Mouse (Mus musculus) frontal cortex, adult (tissue): Measurements from ENCODE around the gene Cish.

Experiments used
- ATAC-seq: cut with Nextera tagmentation; 2 replicates; pipeline ENCODE4 v1.9.2; 2017; ENCODE audit warnings: mild to moderate bottlenecking, moderate library complexity, mixed read lengths; ENCODE audit not compliant: low TSS enrichment

The Cish gene

DNA sequence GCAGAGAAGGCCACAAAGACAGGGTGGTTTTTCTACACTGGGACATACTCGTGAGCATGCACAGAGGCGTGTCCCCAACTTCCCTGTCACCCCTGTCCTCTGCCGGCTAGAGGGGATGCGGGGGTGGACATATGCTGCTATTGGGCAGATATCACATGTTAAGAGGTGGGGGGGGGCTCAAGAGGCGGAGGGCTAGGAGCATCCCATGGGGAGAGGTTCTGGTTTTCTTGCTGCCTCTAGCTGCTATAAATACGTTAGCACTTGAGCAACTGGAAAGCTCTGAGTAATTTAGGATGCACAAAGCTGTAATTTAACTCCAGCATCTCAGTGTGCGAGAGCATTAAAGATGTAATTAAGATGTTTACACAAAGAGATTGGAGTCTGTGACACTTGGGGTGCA, 53.5 kb downstream of the Cish start:
- ATAC-seq, result no peak
